Mouse (Mus musculus): ENCODE data around the gene Mllt10. TPM values are rescaled to one million over a fixed set of nuclear protein-coding genes. Genes with fewer than 3 reads are reported as not detected.
A peak's percentile ranks its signal among the peaks of the same experiment; 100 is the strongest.

Mllt10 gene
- polyA plus RNA-seq (2015; fragmentation: Nextera tagmentation; extraction: Ambion mirVana) = 39.1 and 50.0 TPM in 2 replicates

GRCm38 (mm10) chr2:18055016-18055928 is at the start of gene Mllt10:
Mllt10 (plus strand) TSS chr2:18055237.
- Histone ChIP-seq H3K4me1 (ENCODE audit: control insufficient read depth, insufficient read depth, low read length) (peaks cover 5% of the 10 kb centered on the region), H3K9ac (ENCODE audit: low read length) (peak within 1 kb of the TSS; percentile 85), H3K4me2 (ENCODE audit: low read depth, low read length) (peak within 1 kb of the TSS; percentile 88), H3K27ac (ENCODE audit: low read length) (peak within 1 kb of the TSS; percentile 100), H3K36me3 (ENCODE audit: control insufficient read depth, insufficient read depth, low read length) (no peaks in the 10 kb centered on the region), H3K9me3 (replicated peaks; ENCODE audit: control insufficient read depth, low read length) (no peaks in the 10 kb centered on the region), H3K4me3 (replicated peaks; ENCODE audit: low read length) (peak within 1 kb of the TSS; percentile 57), H3K27me3 (ENCODE audit: control insufficient read depth, insufficient read depth, low read length) (no peaks in the 10 kb centered on the region)
- ATAC-seq (ENCODE audit: insufficient read depth, low FRiP score) = no peak
- whole genome bisulfite sequencing = 8% methylated on average over 20 of the region's 20 CpGs

- Histone ChIP-seq H3K9ac (ENCODE audit: low read length) (no peak overlapping the region), H3K27me3 (ENCODE audit: control insufficient read depth, insufficient read depth, low read length) (no peaks in the 10 kb centered on the region), H3K36me3 (ENCODE audit: control insufficient read depth, insufficient read depth, low read length) (no peaks in the 10 kb centered on the region), H3K9me3 (replicated peaks; ENCODE audit: control insufficient read depth, low read length) (no peaks in the 10 kb centered on the region), H3K4me2 (ENCODE audit: low read depth, low read length) (no peak overlapping the region), H3K27ac (ENCODE audit: low read length) (no peak overlapping the region), H3K4me1 (ENCODE audit: control insufficient read depth, insufficient read depth, low read length) (no peaks in the 10 kb centered on the region), H3K4me3 (replicated peaks; ENCODE audit: low read length) (no peak overlapping the region)
- WGBS = 77% methylated on average over 6 of the region's 6 CpGs
- ATAC-seq (ENCODE audit: insufficient read depth, low FRiP score) = no peak
Observed at GRCm38 (mm10) chr2:18011226-18011625, 43.8 kb upstream of the Mllt10 start.

GRCm38 (mm10) chr2:18012866-18013265 is 42.2 kb upstream of the Mllt10 start:
- Histone ChIP-seq H3K27me3 (ENCODE audit: control insufficient read depth, insufficient read depth, low read length) (no peaks in the 10 kb centered on the region), H3K9ac (ENCODE audit: low read length) (no peak overlapping the region), H3K36me3 (ENCODE audit: control insufficient read depth, insufficient read depth, low read length) (no peaks in the 10 kb centered on the region), H3K4me3 (replicated peaks; ENCODE audit: low read length) (no peak overlapping the region), H3K27ac (ENCODE audit: low read length) (no peak overlapping the region), H3K4me1 (ENCODE audit: control insufficient read depth, insufficient read depth, low read length) (no peaks in the 10 kb centered on the region), H3K4me2 (ENCODE audit: low read depth, low read length) (no peak overlapping the region), H3K9me3 (replicated peaks; ENCODE audit: control insufficient read depth, low read length) (no peaks in the 10 kb centered on the region)
- 87% methylated on average over 3 of the region's 3 CpGs for WGBS
- no peak for ATAC-seq (ENCODE audit: insufficient read depth, low FRiP score)

- H3K36me3 ChIP-seq (ENCODE audit: control insufficient read depth, insufficient read depth, low read length) = no peaks in the 10 kb centered on the region
- H3K9ac ChIP-seq (ENCODE audit: low read length) = no peak overlapping the region
- H3K4me3 ChIP-seq (replicated peaks; ENCODE audit: low read length) = no peak overlapping the region
- ATAC-seq (ENCODE audit: insufficient read depth, low FRiP score) = no peak
- H3K27me3 ChIP-seq (ENCODE audit: control insufficient read depth, insufficient read depth, low read length) = no peaks in the 10 kb centered on the region
- H3K27ac ChIP-seq (ENCODE audit: low read length) = no peak overlapping the region
- H3K4me2 ChIP-seq (ENCODE audit: low read depth, low read length) = no peak overlapping the region
- 65% methylated on average over 3 of the region's 3 CpGs for WGBS
- no peaks in the 10 kb centered on the region for H3K9me3 ChIP-seq (replicated peaks; ENCODE audit: control insufficient read depth, low read length)
- H3K4me1 ChIP-seq (ENCODE audit: control insufficient read depth, insufficient read depth, low read length) = no peaks in the 10 kb centered on the region
Observed at GRCm38 (mm10) chr2:18015581-18015980, 39.5 kb upstream of the Mllt10 start.

- no peak overlapping the region for H3K9ac ChIP-seq (ENCODE audit: low read length)
- no peaks in the 10 kb centered on the region for H3K27me3 ChIP-seq (ENCODE audit: control insufficient read depth, insufficient read depth, low read length)
- 90% methylated on average over 1 of the region's 1 CpGs for WGBS
- no peak overlapping the region for H3K4me3 ChIP-seq (replicated peaks; ENCODE audit: low read length)
- H3K27ac ChIP-seq (ENCODE audit: low read length) = no peak overlapping the region
- H3K4me1 ChIP-seq (ENCODE audit: control insufficient read depth, insufficient read depth, low read length) = no peaks in the 10 kb centered on the region
- H3K4me2 ChIP-seq (ENCODE audit: low read depth, low read length) = no peak overlapping the region
- H3K9me3 ChIP-seq (replicated peaks; ENCODE audit: control insufficient read depth, low read length) = no peaks in the 10 kb centered on the region
- ATAC-seq (ENCODE audit: insufficient read depth, low FRiP score) = no peak
- no peaks in the 10 kb centered on the region for H3K36me3 ChIP-seq (ENCODE audit: control insufficient read depth, insufficient read depth, low read length)
Observed at GRCm38 (mm10) chr2:18016639-18017038, 38.4 kb upstream of the Mllt10 start.

GRCm38 (mm10) chr2:18017321-18017720 is 37.7 kb upstream of the Mllt10 start:
- no peak overlapping the region for H3K9ac ChIP-seq (ENCODE audit: low read length)
- WGBS = 95% methylated on average over 6 of the region's 6 CpGs
- no peak overlapping the region for H3K4me3 ChIP-seq (replicated peaks; ENCODE audit: low read length)
- no peaks in the 10 kb centered on the region for H3K4me1 ChIP-seq (ENCODE audit: control insufficient read depth, insufficient read depth, low read length)
- ATAC-seq (ENCODE audit: insufficient read depth, low FRiP score) = no peak
- no peak overlapping the region for H3K4me2 ChIP-seq (ENCODE audit: low read depth, low read length)
- H3K9me3 ChIP-seq (replicated peaks; ENCODE audit: control insufficient read depth, low read length) = no peaks in the 10 kb centered on the region
- no peak overlapping the region for H3K27ac ChIP-seq (ENCODE audit: low read length)
- no peaks in the 10 kb centered on the region for H3K27me3 ChIP-seq (ENCODE audit: control insufficient read depth, insufficient read depth, low read length)
- no peaks in the 10 kb centered on the region for H3K36me3 ChIP-seq (ENCODE audit: control insufficient read depth, insufficient read depth, low read length)

- no peak for ATAC-seq (ENCODE audit: insufficient read depth, low FRiP score)
- H3K27ac ChIP-seq (ENCODE audit: low read length) = no peak overlapping the region
- no peaks in the 10 kb centered on the region for H3K36me3 ChIP-seq (ENCODE audit: control insufficient read depth, insufficient read depth, low read length)
- no peaks in the 10 kb centered on the region for H3K9me3 ChIP-seq (replicated peaks; ENCODE audit: control insufficient read depth, low read length)
- H3K4me1 ChIP-seq (ENCODE audit: control insufficient read depth, insufficient read depth, low read length) = no peaks in the 10 kb centered on the region
- 69% methylated on average over 1 of the region's 1 CpGs for WGBS
- no peak overlapping the region for H3K9ac ChIP-seq (ENCODE audit: low read length)
- no peak overlapping the region for H3K4me2 ChIP-seq (ENCODE audit: low read depth, low read length)
- no peak overlapping the region for H3K4me3 ChIP-seq (replicated peaks; ENCODE audit: low read length)
- H3K27me3 ChIP-seq (ENCODE audit: control insufficient read depth, insufficient read depth, low read length) = no peaks in the 10 kb centered on the region
Observed at GRCm38 (mm10) chr2:18019122-18019521, 35.9 kb upstream of the Mllt10 start.

- no peak overlapping the region for H3K4me2 ChIP-seq (ENCODE audit: low read depth, low read length)
- H3K9me3 ChIP-seq (replicated peaks; ENCODE audit: control insufficient read depth, low read length) = no peaks in the 10 kb centered on the region
- no peak overlapping the region for H3K9ac ChIP-seq (ENCODE audit: low read length)
- H3K4me1 ChIP-seq (ENCODE audit: control insufficient read depth, insufficient read depth, low read length) = peaks cover 14% of the 10 kb centered on the region
- no peaks in the 10 kb centered on the region for H3K36me3 ChIP-seq (ENCODE audit: control insufficient read depth, insufficient read depth, low read length)
- ATAC-seq (ENCODE audit: insufficient read depth, low FRiP score) = no peak
- no peak overlapping the region for H3K27ac ChIP-seq (ENCODE audit: low read length)
- no peak overlapping the region for H3K4me3 ChIP-seq (replicated peaks; ENCODE audit: low read length)
- no peaks in the 10 kb centered on the region for H3K27me3 ChIP-seq (ENCODE audit: control insufficient read depth, insufficient read depth, low read length)
- 50% methylated on average over 1 of the region's 1 CpGs for WGBS
Observed at GRCm38 (mm10) chr2:18022886-18023285, 32.2 kb upstream of the Mllt10 start.

GRCm38 (mm10) chr2:18025116-18025515 is 29.9 kb upstream of the Mllt10 start:
- H3K9ac ChIP-seq (ENCODE audit: low read length) = no peak overlapping the region
- no peak overlapping the region for H3K27ac ChIP-seq (ENCODE audit: low read length)
- H3K4me1 ChIP-seq (ENCODE audit: control insufficient read depth, insufficient read depth, low read length) = peaks cover 14% of the 10 kb centered on the region
- H3K4me2 ChIP-seq (ENCODE audit: low read depth, low read length) = peak overlapping the region; percentile 99
- 48% methylated on average over 5 of the region's 5 CpGs for WGBS
- no peaks in the 10 kb centered on the region for H3K27me3 ChIP-seq (ENCODE audit: control insufficient read depth, insufficient read depth, low read length)
- no peaks in the 10 kb centered on the region for H3K9me3 ChIP-seq (replicated peaks; ENCODE audit: control insufficient read depth, low read length)
- no peaks in the 10 kb centered on the region for H3K36me3 ChIP-seq (ENCODE audit: control insufficient read depth, insufficient read depth, low read length)
- H3K4me3 ChIP-seq (replicated peaks; ENCODE audit: low read length) = no peak overlapping the region
- ATAC-seq (ENCODE audit: insufficient read depth, low FRiP score) = no peak

All from stomach, embryonic 16.5 days (tissue).